Mouse (Mus musculus) CH12.LX (cell line): ENCODE results near the gene Arhgef38. TPM values are rescaled to one million over a fixed set of nuclear protein-coding genes. Genes with fewer than 3 reads are reported as not detected.
A peak's percentile ranks its signal among the peaks of the same experiment; 100 is the strongest.

ENCODE experiments used
- DNase-seq: peaks from one replicate; pipeline ENCODE4 v3.0.0-alpha.2; 2013; ENCODE audit errors: extremely low read depth
- H3K27ac ChIP-seq: 2 replicates; pipeline ENCODE4 v1.5.1; 2012; ENCODE audit warnings: low read depth, mild to moderate bottlenecking, control low read depth, moderate library complexity; ENCODE audit not compliant: insufficient read depth
- H3K27me3 ChIP-seq: replicated peaks from 2 replicates; pipeline ENCODE3; 2012; ENCODE audit warnings: inconsistent platforms
- H3K36me3 ChIP-seq, 2 experiments: replicated peaks in 1 of 2; 2 replicates each; pipeline versions ENCODE3 to v1.6.1; 2012; ENCODE audit warnings: inconsistent platforms in 1 of 2, low read length in 1 of 2, mild to moderate bottlenecking in 1 of 2, mixed read lengths in 1 of 2, moderate library complexity in 1 of 2; ENCODE audit not compliant: control insufficient read depth in 1 of 2, insufficient read depth in 1 of 2
- H3K4me1 ChIP-seq, 2 experiments: 2 replicates each; pipeline ENCODE4 v1.6.1; 2012; ENCODE audit warnings: inconsistent platforms in 1 of 2, moderate library complexity in 1 of 2; ENCODE audit not compliant: insufficient read depth in 2 of 2, control insufficient read depth in 1 of 2
- H3K4me2 ChIP-seq: 2 replicates; pipeline ENCODE4 v1.6.1; 2012; ENCODE audit warnings: low read depth, mild to moderate bottlenecking, control low read depth; ENCODE audit not compliant: poor library complexity, insufficient read depth, severe bottlenecking
- H3K4me3 ChIP-seq, 3 experiments: fragments of 150-350 bp in 1 of 3; sonication (generic) in 1 of 3; replicated peaks in 1 of 3; 2 replicates each; pipeline versions ENCODE3 to v1.5.1; 2011 to 2012; ENCODE audit warnings: low read depth in 2 of 3, low read length in 2 of 3, mild to moderate bottlenecking in 2 of 3, moderate library complexity in 2 of 3, control low read depth in 1 of 3, improper control_type of control experiment in 1 of 3, inconsistent platforms in 1 of 3, mixed read lengths in 1 of 3; ENCODE audit not compliant: poor library complexity in 1 of 3
- H3K79me2 ChIP-seq: replicated peaks from 2 replicates; pipeline ENCODE4 v1.6.1; 2012; ENCODE audit warnings: mild to moderate bottlenecking, moderate library complexity; ENCODE audit not compliant: control insufficient read depth, poor library complexity, insufficient read depth, severe bottlenecking; ENCODE audit errors: extremely low read depth
- H3K9ac ChIP-seq: 2 replicates; pipeline ENCODE4 v1.6.1; 2012; ENCODE audit warnings: low read depth, mild to moderate bottlenecking, control low read depth, moderate library complexity; ENCODE audit not compliant: insufficient read depth
- H3K9me3 ChIP-seq: replicated peaks from 2 replicates; pipeline ENCODE3; 2012; ENCODE audit warnings: low read length, inconsistent platforms, mixed read lengths
- BHLHE40 ChIP-seq: IDR thresholded peaks from 2 replicates; pipeline ENCODE4 v1.6.1; 2011; ENCODE audit warnings: mild to moderate bottlenecking, low read depth, low read length, improper control_type of control experiment
- CHD1 ChIP-seq: IDR thresholded peaks from 2 replicates; pipeline ENCODE4 v1.6.1; 2012; ENCODE audit warnings: low read depth, low read length, improper control_type of control experiment, inconsistent platforms
- CHD2 ChIP-seq: IDR thresholded peaks from 2 replicates; pipeline ENCODE4 v1.6.1; 2011; ENCODE audit warnings: low read length, improper control_type of control experiment
- E2F4 ChIP-seq: IDR thresholded peaks from 2 replicates; pipeline ENCODE4 v1.6.1; 2011; ENCODE audit warnings: low read depth, low read length, improper control_type of control experiment; ENCODE audit not compliant: insufficient replicate concordance
- ELF1 ChIP-seq: IDR thresholded peaks from 2 replicates; pipeline ENCODE4 v1.6.1; 2014; ENCODE audit warnings: low read depth, mild to moderate bottlenecking, inconsistent platforms, low read length, improper control_type of control experiment
- ETS1 ChIP-seq: conservative IDR thresholded peaks from 2 replicates; pipeline ENCODE4 v1.6.1; 2012; ENCODE audit warnings: low read depth, mild to moderate bottlenecking, inconsistent platforms, low read length, improper control_type of control experiment, moderate library complexity
- GABPA ChIP-seq: IDR thresholded peaks from 2 replicates; pipeline ENCODE4 v1.6.1; 2012; ENCODE audit warnings: low read depth, low read length, improper control_type of control experiment, inconsistent platforms; ENCODE audit not compliant: insufficient replicate concordance
- HCFC1 ChIP-seq: IDR thresholded peaks from 2 replicates; pipeline ENCODE4 v1.6.1; 2012; ENCODE audit warnings: low read depth, mild to moderate bottlenecking, inconsistent platforms, low read length, improper control_type of control experiment
- IRF4 ChIP-seq: IDR thresholded peaks from 2 replicates; pipeline ENCODE4 v1.6.1; 2014; ENCODE audit warnings: low read depth, mild to moderate bottlenecking, inconsistent platforms, low read length, improper control_type of control experiment
- JUN ChIP-seq: IDR thresholded peaks from 2 replicates; pipeline ENCODE4 v1.6.1; 2011; ENCODE audit warnings: low read depth, mild to moderate bottlenecking, low read length, improper control_type of control experiment, moderate library complexity; ENCODE audit not compliant: insufficient read depth
- JUND ChIP-seq: conservative IDR thresholded peaks from 2 replicates; pipeline ENCODE4 v1.6.1; 2011; ENCODE audit warnings: low read depth, low read length, improper control_type of control experiment
- KAT2A ChIP-seq: IDR thresholded peaks from 2 replicates; pipeline ENCODE4 v1.6.1; 2012; ENCODE audit warnings: low read length, improper control_type of control experiment, inconsistent platforms; ENCODE audit not compliant: insufficient replicate concordance
- MAFK ChIP-seq: IDR thresholded peaks from 2 replicates; pipeline ENCODE4 v1.6.1; 2011; ENCODE audit warnings: low read length, improper control_type of control experiment; ENCODE audit not compliant: insufficient replicate concordance
- MAX ChIP-seq: IDR thresholded peaks from 2 replicates; pipeline ENCODE4 v1.6.1; 2011; ENCODE audit warnings: low read length, improper control_type of control experiment
- MEF2A ChIP-seq: IDR thresholded peaks from 2 replicates; pipeline ENCODE4 v1.6.1; 2014; ENCODE audit warnings: low read depth, mild to moderate bottlenecking, inconsistent platforms, low read length, improper control_type of control experiment, borderline replicate concordance
- MXI1 ChIP-seq: IDR thresholded peaks from 2 replicates; pipeline ENCODE4 v1.6.1; 2011; ENCODE audit warnings: mild to moderate bottlenecking, low read depth, low read length, improper control_type of control experiment
- MYC ChIP-seq: IDR thresholded peaks from 2 replicates; pipeline ENCODE4 v1.6.1; 2011; ENCODE audit warnings: low read depth, mild to moderate bottlenecking, improper control_type of control experiment, low read length
- NELFE ChIP-seq: IDR thresholded peaks from 2 replicates; pipeline ENCODE4 v1.6.1; 2011; ENCODE audit warnings: low read depth, low read length, improper control_type of control experiment
- NRF1 ChIP-seq: IDR thresholded peaks from 2 replicates; pipeline ENCODE4 v1.6.1; 2014; ENCODE audit warnings: low read depth, mild to moderate bottlenecking, inconsistent platforms, low read length, improper control_type of control experiment, moderate library complexity
- POLR2A ChIP-seq: IDR thresholded peaks from 2 replicates; pipeline ENCODE4 v1.6.1; 2011; ENCODE audit warnings: low read depth, mild to moderate bottlenecking, improper control_type of control experiment, low read length
- POLR2AphosphoS2 ChIP-seq: IDR thresholded peaks from 2 replicates; pipeline ENCODE4 v1.6.1; 2011; ENCODE audit warnings: low read depth, low read length, improper control_type of control experiment
- RAD21 ChIP-seq: IDR thresholded peaks from 2 replicates; pipeline ENCODE4 v1.6.1; 2011; ENCODE audit warnings: low read depth, mild to moderate bottlenecking, low read length, improper control_type of control experiment, moderate library complexity
- SIN3A ChIP-seq: IDR thresholded peaks from 2 replicates; pipeline ENCODE4 v1.6.1; 2012; ENCODE audit warnings: low read length, improper control_type of control experiment, inconsistent platforms
- SMC3 ChIP-seq: IDR thresholded peaks from 2 replicates; pipeline ENCODE4 v1.6.1; 2011; ENCODE audit warnings: low read depth, low read length, improper control_type of control experiment
- TBP ChIP-seq: conservative IDR thresholded peaks from 2 replicates; pipeline ENCODE4 v1.6.1; 2011; ENCODE audit warnings: low read depth, low read length, improper control_type of control experiment
- TCF12 ChIP-seq: IDR thresholded peaks from 2 replicates; pipeline ENCODE4 v1.6.1; 2014; ENCODE audit warnings: low read depth, mild to moderate bottlenecking, inconsistent platforms, low read length, improper control_type of control experiment
- UBTF ChIP-seq: IDR thresholded peaks from 2 replicates; pipeline ENCODE4 v1.6.1; 2012; ENCODE audit warnings: low read depth, mild to moderate bottlenecking, inconsistent platforms, low read length, improper control_type of control experiment, moderate library complexity
- USF1 ChIP-seq: IDR thresholded peaks from 2 replicates; pipeline ENCODE4 v1.6.1; 2014; ENCODE audit warnings: low read depth, mild to moderate bottlenecking, inconsistent platforms, low read length, improper control_type of control experiment
- ZC3H11A ChIP-seq: IDR thresholded peaks from 2 replicates; pipeline ENCODE4 v1.6.1; 2012; ENCODE audit warnings: low read depth, mild to moderate bottlenecking, inconsistent platforms, low read length, improper control_type of control experiment
- ZKSCAN1 ChIP-seq: IDR thresholded peaks from 2 replicates; pipeline ENCODE4 v1.6.1; 2012; ENCODE audit warnings: low read depth, inconsistent platforms, low read length, improper control_type of control experiment, borderline replicate concordance
- ZMIZ1 ChIP-seq: IDR thresholded peaks from 2 replicates; pipeline ENCODE4 v1.6.1; 2012; ENCODE audit warnings: low read depth, mild to moderate bottlenecking, inconsistent platforms, low read length, improper control_type of control experiment
- ZNF384 ChIP-seq: IDR thresholded peaks from 2 replicates; pipeline ENCODE4 v1.6.1; 2012; ENCODE audit warnings: low read depth, low read length, improper control_type of control experiment, inconsistent platforms
- dilution Hi-C: fragments of 300-500 bp; cut with MboI; formaldehyde crosslinking; loops from 2 replicates; pipeline ENCODE4 v1.14.3; 2020; ENCODE audit warnings: low sequenced_read_pairs; ENCODE audit not compliant: extremely low pct_unique_long_range_greater_than_20kb, extremely low pct_ligation_motif_present
- in situ Hi-C: fragments of 300-500 bp; cut with MboI; formaldehyde crosslinking; loops from 3 replicates; pipeline ENCODE4 v1.14.3; 2019; ENCODE audit warnings: low sequenced_read_pairs, low pct_ligation_motif_present, low pct_unique_long_range_greater_than_20kb, mixed read lengths
- polyA plus RNA-seq: library from polyadenylated mRNA; unstranded; fragments of >175 nt; gene quantifications from 2 replicates; pipeline ENCODE4 v1.2.1, GENCODE M21; 2012; ENCODE audit warnings: low read depth; ENCODE audit not compliant: insufficient read length
- total RNA-seq, 2 experiments: library from RNA; depleted of rRNA; stranded (reverse); fragments of 300-350 nt in 1 of 2; fragments of >200 nt in 1 of 2; gene quantifications; 2 replicates each; pipeline ENCODE4 v1.2.3; 2012 to 2014

The Arhgef38 gene
- total and polyA plus RNA-seq, 3 experiments: not detected

GRCm38 (mm10) chr3:133169737-133170136 lies 65.0 kb downstream of the Arhgef38 start:
- no peak overlapping the region for H3K4me3 ChIP-seq
- no peak for DNase-seq
- H3K4me2 ChIP-seq: no peak overlapping the region
- H3K36me3 ChIP-seq: no peaks in the 10 kb centered on the region
- no peak overlapping the region for H3K9ac ChIP-seq
- in situ Hi-C loops: no loop called here
- H3K27ac ChIP-seq: no peak overlapping the region
- H3K4me1 ChIP-seq: peaks cover 8 to 9% of the 10 kb centered on the region in 2 experiments
- H3K27me3 ChIP-seq: no peaks in the 10 kb centered on the region
- TF ChIP-seq UBTF (no peak), SIN3A (no peak), JUND (no peak), BHLHE40 (no peak), MXI1 (no peak), CHD2 (no peak), NRF1 (no peak), JUN (no peak), KAT2A (no peak), ZMIZ1 (no peak)
- TF ChIP-seq, all 38 proteins: peak for 0
- no peaks in the 10 kb centered on the region for H3K9me3 ChIP-seq
- dilution Hi-C loops: no loop called here
- H3K79me2 ChIP-seq: no peaks in the 10 kb centered on the region

GRCm38 (mm10) chr3:133167550-133167949 lies 67.2 kb downstream of the Arhgef38 start:
- in situ Hi-C loops: no loop called here
- Histone ChIP-seq H3K4me2 (peak overlapping the region; percentile 93), H3K27me3 (no peaks in the 10 kb centered on the region), H3K4me3 (no peak overlapping the region), H3K9me3 (no peaks in the 10 kb centered on the region), H3K36me3 (no peaks in the 10 kb centered on the region), H3K4me1 (peaks cover 15 to 18% of the 10 kb centered on the region in 2 experiments), H3K27ac (no peak overlapping the region), H3K9ac (0 out of 2 replicates have a peak overlapping the region, but pooled peaks have one; percentile 23), H3K79me2 (no peaks in the 10 kb centered on the region)
- dilution Hi-C loops: no loop called here
- no peak for DNase-seq
- TF ChIP-seq JUN: no peak
- no peak for TF ChIP-seq POLR2A
- TF ChIP-seq JUND: peak; percentile 53
- TF ChIP-seq TBP: no peak
- TF ChIP-seq ELF1: no peak
- no peak for TF ChIP-seq GABPA
- no peak for TF ChIP-seq UBTF
- 0 out of 2 replicates have a peak, but pooled peaks have one; percentile 8 for TF ChIP-seq CHD2
- TF ChIP-seq IRF4: peak; percentile 67
- no peak for TF ChIP-seq MXI1
- TF ChIP-seq E2F4: no peak
- peak; percentile 31; the same call in 1 of the 2 replicates for TF ChIP-seq ZNF384
- TF ChIP-seq ETS1: no peak
- TF ChIP-seq USF1: no peak
- no peak for TF ChIP-seq NELFE
- TF ChIP-seq MEF2A: no peak
- TF ChIP-seq KAT2A: no peak
- TF ChIP-seq ZKSCAN1: peak; percentile 84
- no peak for TF ChIP-seq MAX
- no peak for TF ChIP-seq ZMIZ1
- TF ChIP-seq ZC3H11A: no peak
- no peak for TF ChIP-seq SMC3
- no peak for TF ChIP-seq POLR2AphosphoS2
- 0 out of 2 replicates have a peak, but pooled peaks have one; percentile 20 for TF ChIP-seq MYC
- TF ChIP-seq CHD1: no peak
- no peak for TF ChIP-seq NRF1
- no peak for TF ChIP-seq HCFC1
- no peak for TF ChIP-seq MAFK
- TF ChIP-seq RAD21: no peak
- TF ChIP-seq TCF12: no peak
